Mouse (Mus musculus) lung, embryonic 15.5 days (tissue): ENCODE results near the gene Msi2. TPM values are rescaled to one million over a fixed set of nuclear protein-coding genes. Genes with fewer than 3 reads are reported as not detected.

Experiments
- ATAC-seq: fragments of 200-750 bp; cut with Nextera tagmentation; 2 replicates; pipeline ENCODE4 v1.8.0; 2017; ENCODE audit warnings: moderate number of reproducible peaks, borderline replicate concordance; ENCODE audit not compliant: low FRiP score, low TSS enrichment; ENCODE audit errors: extremely low read depth
- H3K27ac ChIP-seq: fragments of 300-500 bp; sonication (generic); 2 replicates; pipeline ENCODE4 v1.5.1; 2015; ENCODE audit warnings: moderate library complexity, mild to moderate bottlenecking, inconsistent platforms
- H3K27me3 ChIP-seq: fragments of 300-500 bp; sonication (generic); 2 replicates; pipeline ENCODE4 v1.6.1; 2015; ENCODE audit warnings: inconsistent platforms
- H3K36me3 ChIP-seq: fragments of 300-500 bp; sonication (generic); 2 replicates; pipeline ENCODE4 v1.6.1; 2015; ENCODE audit warnings: inconsistent platforms
- H3K4me1 ChIP-seq: fragments of 300-500 bp; sonication (generic); 2 replicates; pipeline ENCODE4 v1.6.1; 2015; ENCODE audit warnings: inconsistent platforms
- H3K4me2 ChIP-seq: fragments of 300-500 bp; sonication (generic); 2 replicates; pipeline ENCODE4 v1.6.1; 2015; ENCODE audit warnings: inconsistent platforms, mild to moderate bottlenecking, moderate library complexity
- H3K4me3 ChIP-seq: fragments of 300-500 bp; sonication (generic); 2 replicates; pipeline ENCODE4 v1.5.1; 2015; ENCODE audit warnings: mild to moderate bottlenecking, inconsistent platforms
- H3K9ac ChIP-seq: fragments of 300-500 bp; sonication (generic); 2 replicates; pipeline ENCODE4 v1.6.1; 2015; ENCODE audit warnings: inconsistent platforms
- H3K9me3 ChIP-seq: fragments of 300-500 bp; sonication (generic); 2 replicates; pipeline ENCODE4 v1.6.1; 2016; ENCODE audit warnings: inconsistent platforms
- WGBS: fragments of 180-500 bp; shearing (Covaris S2); methylation state at CpG from one replicate; pipeline ENCODE4 v1.1.7; 2015; 5-methylcytosine and 5-hydroxymethylcytosine counted together
- polyA plus RNA-seq: library from polyadenylated mRNA; unstranded; fragments of >200 nt; fragmentation: Nextera tagmentation; extraction: Ambion mirVana; gene quantifications from 2 replicates; pipeline ENCODE4 v1.2.1, GENCODE M21; 2015

Gene Msi2
- polyA plus RNA-seq, 1 experiment from 2014 or later = 13.8 TPM

DNA sequence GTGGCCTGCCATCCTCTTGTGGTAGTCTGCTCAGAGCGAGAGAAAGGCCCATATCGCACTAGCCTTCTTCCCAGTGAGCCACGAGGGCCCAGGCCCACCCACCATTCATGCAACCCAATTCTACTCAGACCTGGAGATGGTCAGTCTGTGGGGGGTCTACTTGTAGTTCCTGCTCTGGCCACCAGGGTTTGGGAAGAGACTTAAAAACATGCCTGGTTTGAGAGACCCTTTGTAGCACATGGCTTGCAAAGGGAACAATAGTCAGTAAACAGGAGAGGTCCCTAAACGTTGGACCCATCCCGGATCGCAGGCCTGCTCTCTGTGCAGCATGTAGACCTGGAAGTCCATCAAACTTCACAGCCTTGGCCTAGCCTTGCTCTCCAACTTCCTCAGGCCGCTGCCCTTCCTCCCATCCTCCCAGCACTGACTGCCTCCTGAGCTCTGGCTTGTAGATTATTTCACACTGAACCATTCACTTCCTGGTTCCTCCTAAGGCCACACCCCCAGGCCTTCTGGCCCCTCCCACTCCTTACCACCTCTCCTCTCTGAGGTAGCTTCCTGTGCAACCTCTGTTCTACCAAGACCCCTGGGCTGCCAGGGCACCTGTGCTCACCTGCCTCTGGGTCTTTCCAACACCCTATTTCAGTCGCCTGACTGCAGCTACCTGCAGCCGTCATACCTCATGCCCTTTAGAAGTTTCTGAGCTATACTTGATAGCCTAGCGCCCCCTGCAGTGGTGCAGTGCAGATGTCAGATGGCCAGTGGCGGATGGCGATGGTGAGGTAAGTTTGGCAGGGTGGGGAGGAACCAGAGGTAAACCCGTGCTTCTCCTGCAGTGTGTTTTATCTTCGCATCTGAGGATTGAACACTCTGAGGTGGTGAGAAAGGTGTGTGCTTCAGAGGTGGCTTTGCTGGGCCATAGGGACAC lies 410.4 kb downstream of the Msi2 start:
- H3K27me3 ChIP-seq = no peaks in the 10 kb centered on the region; the same call in 1 of the 2 replicates
- H3K9me3 ChIP-seq = no peaks in the 10 kb centered on the region
- no peaks in the 10 kb centered on the region for H3K4me1 ChIP-seq
- WGBS = 81% methylated on average over 14 of the region's 14 CpGs
- H3K27ac ChIP-seq = no peak overlapping the region
- no peak overlapping the region for H3K4me2 ChIP-seq
- H3K4me3 ChIP-seq = no peak overlapping the region
- no peak; the same call in 1 of the 2 replicates for ATAC-seq
- H3K36me3 ChIP-seq = no peaks in the 10 kb centered on the region
- H3K9ac ChIP-seq = no peak overlapping the region

DNA sequence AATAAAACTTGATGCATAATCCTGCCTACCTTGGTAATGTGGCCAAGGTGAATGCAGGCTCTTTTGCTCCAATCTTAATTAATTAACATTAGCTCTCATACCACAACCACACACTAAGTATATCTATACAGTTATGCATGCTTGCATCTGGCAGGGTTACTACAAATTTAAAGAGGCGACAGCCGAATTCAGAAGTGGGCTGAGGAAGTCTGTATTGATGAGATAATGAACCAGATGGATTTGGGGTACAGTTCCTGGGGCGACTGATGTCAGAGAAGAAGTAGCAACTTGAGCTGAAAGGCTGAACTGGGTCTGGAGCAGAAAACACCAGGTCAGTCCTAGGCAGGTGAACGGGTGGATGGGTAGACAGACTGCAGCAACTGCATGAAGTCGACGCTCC lies 412.6 kb downstream of the Msi2 start:
- Histone ChIP-seq H3K27ac (no peak overlapping the region), H3K9ac (no peak overlapping the region), H3K27me3 (no peaks in the 10 kb centered on the region; the same call in 1 of the 2 replicates), H3K4me1 (no peaks in the 10 kb centered on the region), H3K9me3 (no peaks in the 10 kb centered on the region), H3K4me2 (no peak overlapping the region), H3K4me3 (no peak overlapping the region), H3K36me3 (no peaks in the 10 kb centered on the region)
- no peak for ATAC-seq
- 84% methylated on average over 6 of the region's 6 CpGs for WGBS

DNA sequence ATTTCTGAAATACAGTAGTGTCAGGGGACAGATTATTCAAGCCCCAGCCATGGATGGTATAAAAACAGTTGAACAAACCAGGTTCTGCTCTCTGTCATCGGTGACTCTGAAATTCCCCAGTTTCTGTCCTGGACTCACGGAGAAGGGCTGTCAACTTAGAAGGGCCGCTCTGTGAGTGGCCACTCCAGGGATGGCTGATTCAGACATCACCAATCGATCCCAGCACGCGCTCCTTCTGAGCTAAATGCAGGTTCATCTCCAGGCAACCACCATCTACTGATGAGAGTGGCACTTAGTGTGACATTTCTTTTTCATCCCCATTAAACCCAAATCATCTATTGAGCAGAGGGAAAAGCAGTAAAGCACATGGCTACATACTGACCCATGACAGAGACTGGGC lies 416.7 kb downstream of the Msi2 start:
- no peak for ATAC-seq
- Histone ChIP-seq H3K9ac (no peak overlapping the region), H3K4me2 (no peak overlapping the region), H3K27ac (no peak overlapping the region), H3K27me3 (no peaks in the 10 kb centered on the region), H3K4me1 (no peaks in the 10 kb centered on the region), H3K4me3 (no peak overlapping the region), H3K9me3 (no peaks in the 10 kb centered on the region), H3K36me3 (no peaks in the 10 kb centered on the region)
- WGBS = 43% methylated on average over 6 of the region's 6 CpGs

DNA sequence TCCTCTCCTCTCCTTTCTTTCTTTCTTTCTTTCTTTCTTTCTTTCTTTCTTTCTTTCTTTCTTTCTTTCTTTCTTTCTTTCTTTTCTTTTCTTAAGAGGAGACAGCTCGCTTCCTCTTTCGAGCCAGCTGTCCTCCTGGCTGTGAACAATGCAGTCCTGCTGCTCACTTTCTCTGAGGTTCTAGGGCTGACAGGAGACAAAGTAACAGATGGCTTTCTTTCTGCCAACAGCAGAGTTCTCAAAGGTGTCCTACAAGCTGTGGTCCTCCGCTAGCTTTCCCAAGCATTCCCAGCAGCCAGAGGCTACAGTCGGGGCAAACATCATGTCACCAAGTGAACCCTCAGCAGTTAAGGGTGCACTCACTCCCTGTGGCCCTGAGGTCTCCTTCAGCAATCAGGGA lies 419.0 kb downstream of the Msi2 start:
- no peaks in the 10 kb centered on the region for H3K36me3 ChIP-seq
- H3K4me1 ChIP-seq = 0 out of 2 replicates have a peak, but pooled peaks cover 4% of the 10 kb centered on the region
- no peak overlapping the region for H3K27ac ChIP-seq
- WGBS = 69% methylated on average over 4 of the region's 4 CpGs
- no peak overlapping the region for H3K9ac ChIP-seq
- no peak overlapping the region for H3K4me3 ChIP-seq
- H3K9me3 ChIP-seq = no peaks in the 10 kb centered on the region
- H3K27me3 ChIP-seq = peaks cover 11% of the 10 kb centered on the region
- ATAC-seq = no peak
- H3K4me2 ChIP-seq = no peak overlapping the region

DNA sequence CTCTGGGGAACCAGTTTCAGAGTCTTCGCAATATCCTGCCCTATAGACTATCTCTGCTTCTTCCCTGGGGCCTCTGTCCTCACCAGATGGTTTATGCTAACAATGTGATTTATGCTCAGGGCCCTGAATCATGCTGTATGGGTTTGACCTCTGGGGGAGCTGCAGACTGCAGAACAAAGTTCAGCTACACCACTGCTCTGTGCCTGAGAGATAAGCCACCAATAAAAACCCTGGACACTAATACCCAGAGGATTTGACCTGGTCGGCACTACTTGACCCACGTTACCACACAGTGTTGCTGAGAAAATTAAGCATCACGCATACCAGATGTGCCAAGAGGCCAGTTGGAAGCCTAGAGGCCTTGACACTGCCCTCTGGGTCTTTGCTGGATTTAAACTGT lies 420.8 kb downstream of the Msi2 start:
- H3K4me2 ChIP-seq = no peak overlapping the region
- H3K36me3 ChIP-seq = no peaks in the 10 kb centered on the region
- H3K27ac ChIP-seq = no peak overlapping the region
- peak; percentile 56 for ATAC-seq
- H3K4me1 ChIP-seq = peaks cover 13% of the 10 kb centered on the region
- peaks cover 25% of the 10 kb centered on the region for H3K27me3 ChIP-seq
- H3K9me3 ChIP-seq = no peaks in the 10 kb centered on the region
- H3K4me3 ChIP-seq = no peak overlapping the region
- WGBS = 45% methylated on average over 4 of the region's 4 CpGs
- no peak overlapping the region for H3K9ac ChIP-seq

DNA sequence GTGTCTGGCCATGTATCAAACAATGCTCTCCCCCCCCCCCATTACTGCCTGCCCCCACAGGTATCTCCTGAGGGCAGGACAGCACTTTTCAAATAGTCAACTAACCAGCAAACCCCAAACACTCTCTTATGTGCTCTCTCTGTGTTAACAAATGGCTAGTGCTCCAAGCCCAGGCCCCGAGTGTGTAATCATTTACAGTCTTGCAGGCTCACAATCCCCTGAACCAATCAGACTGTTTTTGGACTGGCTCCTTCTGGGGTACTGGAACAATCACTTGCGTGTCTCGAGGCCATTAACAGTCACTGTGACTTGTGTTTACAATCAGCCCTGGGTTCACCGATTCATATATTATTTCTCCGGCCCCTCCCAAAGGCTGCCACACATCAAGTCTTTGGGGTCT lies 423.0 kb downstream of the Msi2 start:
- Histone ChIP-seq H3K9me3 (no peaks in the 10 kb centered on the region), H3K36me3 (no peaks in the 10 kb centered on the region), H3K27me3 (peaks cover 25% of the 10 kb centered on the region), H3K4me1 (peaks cover 16% of the 10 kb centered on the region), H3K4me3 (no peak overlapping the region), H3K27ac (no peak overlapping the region), H3K4me2 (no peak overlapping the region), H3K9ac (no peak overlapping the region)
- 40% methylated on average over 5 of the region's 5 CpGs for WGBS
- ATAC-seq = no peak

DNA sequence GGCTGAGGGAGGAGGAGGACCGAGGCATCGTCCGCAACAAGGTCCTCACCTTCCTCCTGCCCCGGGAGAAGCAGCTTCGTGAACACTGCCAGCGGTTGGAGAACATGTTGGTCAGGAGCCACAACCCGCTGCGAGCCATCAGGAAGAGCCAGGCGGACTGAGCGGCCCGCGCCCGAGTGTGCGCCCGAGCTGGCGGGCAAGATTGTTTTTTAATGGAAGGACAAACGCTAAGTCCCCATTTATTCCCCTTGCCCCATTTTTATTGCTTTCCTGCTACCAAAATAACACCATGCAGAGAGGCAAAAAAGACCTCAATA lies 424.0 kb downstream of the Msi2 start:
- ATAC-seq = no peak
- H3K9ac ChIP-seq = no peak overlapping the region
- WGBS = 38% methylated on average over 17 of the region's 17 CpGs
- H3K36me3 ChIP-seq = no peaks in the 10 kb centered on the region
- H3K9me3 ChIP-seq = no peaks in the 10 kb centered on the region
- no peak overlapping the region for H3K27ac ChIP-seq
- peaks cover 25% of the 10 kb centered on the region for H3K27me3 ChIP-seq
- peak overlapping the region; percentile 10 for H3K4me3 ChIP-seq
- H3K4me1 ChIP-seq = peaks cover 16% of the 10 kb centered on the region
- H3K4me2 ChIP-seq = peak overlapping the region; percentile 40

DNA sequence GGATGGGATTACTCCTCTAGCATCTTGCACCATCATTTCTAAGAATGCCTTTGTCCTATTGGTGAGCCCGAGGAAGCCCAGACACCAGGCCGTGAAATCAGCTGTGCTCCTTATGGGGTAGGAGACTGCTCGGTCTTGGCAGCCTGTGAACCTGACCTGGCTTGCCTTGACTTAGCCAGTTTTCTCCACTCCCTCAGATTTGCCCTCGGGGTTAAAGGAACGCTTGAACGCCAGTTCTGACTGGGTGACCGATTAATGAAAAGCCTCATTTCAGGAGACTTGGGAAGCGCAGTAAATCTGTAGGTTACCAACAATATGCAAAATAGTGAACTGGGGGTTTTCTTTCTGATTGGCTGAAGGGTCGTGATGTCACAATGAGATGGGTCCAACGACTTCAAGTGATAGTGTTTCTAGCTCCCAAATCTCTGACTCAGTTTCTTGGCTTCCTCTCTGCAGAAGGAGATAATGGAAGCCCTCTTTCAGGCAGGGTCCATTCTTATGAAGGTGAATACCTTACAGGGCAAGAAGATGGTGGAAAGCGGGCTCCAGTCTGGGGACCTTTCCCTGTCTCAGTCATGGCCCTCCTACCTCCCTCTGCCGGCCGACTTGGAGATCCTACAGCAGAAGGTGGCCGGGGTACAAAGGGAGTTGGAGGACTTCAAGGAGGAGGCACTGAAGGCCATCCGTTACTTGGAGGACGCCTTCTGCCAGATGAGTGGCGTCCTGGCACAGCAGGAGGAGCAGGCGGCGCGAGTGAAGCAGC lies 424.5 kb downstream of the Msi2 start, which contains the start of gene Ccdc182:
TSS of gene Ccdc182 (plus strand) at position 428 of the 763 bp plus-strand sequence.
- no peak for ATAC-seq
- H3K4me3 ChIP-seq = peak within 1 kb of the TSS; percentile 10
- 45% methylated on average over 20 of the region's 20 CpGs for WGBS
- no peak within 1 kb of the TSS for H3K27ac ChIP-seq
- H3K4me2 ChIP-seq = peak within 1 kb of the TSS; percentile 40
- H3K4me1 ChIP-seq = peaks cover 16% of the 10 kb centered on the region
- H3K9me3 ChIP-seq = no peaks in the 10 kb centered on the region
- peaks cover 25% of the 10 kb centered on the region for H3K27me3 ChIP-seq
- no peak within 1 kb of the TSS for H3K9ac ChIP-seq
- no peaks in the 10 kb centered on the region for H3K36me3 ChIP-seq

DNA sequence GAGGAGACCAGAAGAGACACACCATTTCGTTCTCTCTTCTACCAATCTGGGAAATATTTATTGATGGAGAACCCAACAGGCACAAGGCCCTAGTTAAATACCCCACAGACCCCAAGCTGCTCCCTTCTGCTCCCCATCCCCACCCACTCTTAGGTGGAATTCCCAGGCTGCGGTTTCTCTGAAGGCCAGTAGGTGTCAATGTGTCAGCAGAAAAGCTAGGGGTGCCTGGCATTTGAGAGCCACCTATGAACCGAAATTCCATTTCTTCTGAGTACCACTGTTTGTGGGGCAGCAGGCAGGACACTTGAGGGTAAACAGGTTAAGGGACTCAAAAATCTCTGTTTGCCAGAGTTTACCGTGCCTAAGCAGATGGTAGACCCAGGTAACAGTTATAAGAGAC lies 426.6 kb downstream of the Msi2 start:
- Histone ChIP-seq H3K9me3 (no peaks in the 10 kb centered on the region), H3K27ac (no peak overlapping the region), H3K27me3 (peaks cover 25% of the 10 kb centered on the region), H3K4me2 (no peak overlapping the region), H3K36me3 (no peaks in the 10 kb centered on the region), H3K9ac (no peak overlapping the region), H3K4me3 (no peak overlapping the region), H3K4me1 (peaks cover 16% of the 10 kb centered on the region)
- WGBS = 32% methylated on average over 4 of the region's 4 CpGs
- ATAC-seq = no peak

DNA sequence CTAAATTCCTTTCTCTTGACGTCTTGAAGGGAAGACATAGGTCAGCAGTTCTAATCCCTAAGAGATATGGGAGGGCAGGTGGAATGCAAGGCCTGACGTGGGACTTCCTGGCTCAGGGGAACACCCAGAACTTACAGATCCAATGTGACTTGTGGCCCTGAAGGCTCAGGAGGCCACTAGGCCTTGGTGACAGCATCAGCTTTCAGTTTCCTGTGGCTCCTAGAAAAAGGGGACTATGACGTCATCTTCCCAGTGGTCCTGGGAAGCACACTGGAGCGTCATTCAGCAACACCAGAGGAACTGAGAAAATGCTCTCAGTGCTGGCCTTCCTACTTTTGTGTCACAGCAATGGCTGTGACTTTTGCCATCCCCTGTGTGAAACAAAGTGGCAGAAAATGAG lies 427.1 kb downstream of the Msi2 start:
- Histone ChIP-seq H3K27me3 (peaks cover 25% of the 10 kb centered on the region), H3K36me3 (no peaks in the 10 kb centered on the region), H3K9ac (no peak overlapping the region), H3K4me1 (peaks cover 16% of the 10 kb centered on the region), H3K9me3 (no peaks in the 10 kb centered on the region), H3K4me2 (no peak overlapping the region), H3K4me3 (no peak overlapping the region), H3K27ac (no peak overlapping the region)
- WGBS = 60% methylated on average over 4 of the region's 4 CpGs
- no peak for ATAC-seq
